9 mouse cellular contexts compared by ENCODE assay signal in genomic region chr1:189675953-189676352, GRCm38 (mm10).
"Had no signal": no experiment of that assay in that cellular context is flagged by ENCODE, and none has a peak within 500 bp of the region (broad histone marks: within the 10 kb centered on the region; RNA-seq: fewer than 3 reads in every experiment).

No protein-coding gene starts in this region.

- DNase-seq: right cerebral cortex, adult 18-20 months; right cerebral cortex, postnatal 25 days; thymus, adult 18-20 months; thymus, adult 2 months; thymus, postnatal 25 days; thymus, postnatal 36 days had no signal

- H3K9me3 ChIP-seq: neural tube, embryonic 15.5 days; stomach, embryonic 15.5 days had no signal

- H3K27ac ChIP-seq: neural tube, embryonic 15.5 days; stomach, embryonic 15.5 days; stomach, postnatal 0 days had no signal

- H3K4me1 ChIP-seq: stomach, embryonic 15.5 days had no signal

- H3K4me3 ChIP-seq: neural tube, embryonic 15.5 days; stomach, embryonic 15.5 days had no signal

- H3K9ac ChIP-seq: neural tube, embryonic 15.5 days; stomach, embryonic 15.5 days had no signal

- H3K4me2 ChIP-seq: neural tube, embryonic 15.5 days; stomach, embryonic 15.5 days had no signal

- H3K36me3 ChIP-seq: neural tube, embryonic 15.5 days had no signal

- H3K27me3 ChIP-seq: neural tube, embryonic 15.5 days; stomach, embryonic 15.5 days had no signal
